Mouse (Mus musculus): ENCODE measurements around the gene Taf9b.

- TF ChIP-seq POLR2A (IDR thresholded peaks at IDR 0.05; ENCODE audit: borderline replicate concordance, insufficient read depth, low read length), result no peak
- TF ChIP-seq CTCF (IDR thresholded peaks at IDR 0.05; ENCODE audit: borderline replicate concordance, insufficient read depth, low read depth, low read length), result no peak
These were observed 44.6 kb downstream of the Taf9b start for GRCm38 (mm10) chrX:106176331-106176730.

Data from cerebellum, adult 2 months (tissue).